9 mouse cellular contexts compared by ENCODE assay signal in the genomic region with DNA sequence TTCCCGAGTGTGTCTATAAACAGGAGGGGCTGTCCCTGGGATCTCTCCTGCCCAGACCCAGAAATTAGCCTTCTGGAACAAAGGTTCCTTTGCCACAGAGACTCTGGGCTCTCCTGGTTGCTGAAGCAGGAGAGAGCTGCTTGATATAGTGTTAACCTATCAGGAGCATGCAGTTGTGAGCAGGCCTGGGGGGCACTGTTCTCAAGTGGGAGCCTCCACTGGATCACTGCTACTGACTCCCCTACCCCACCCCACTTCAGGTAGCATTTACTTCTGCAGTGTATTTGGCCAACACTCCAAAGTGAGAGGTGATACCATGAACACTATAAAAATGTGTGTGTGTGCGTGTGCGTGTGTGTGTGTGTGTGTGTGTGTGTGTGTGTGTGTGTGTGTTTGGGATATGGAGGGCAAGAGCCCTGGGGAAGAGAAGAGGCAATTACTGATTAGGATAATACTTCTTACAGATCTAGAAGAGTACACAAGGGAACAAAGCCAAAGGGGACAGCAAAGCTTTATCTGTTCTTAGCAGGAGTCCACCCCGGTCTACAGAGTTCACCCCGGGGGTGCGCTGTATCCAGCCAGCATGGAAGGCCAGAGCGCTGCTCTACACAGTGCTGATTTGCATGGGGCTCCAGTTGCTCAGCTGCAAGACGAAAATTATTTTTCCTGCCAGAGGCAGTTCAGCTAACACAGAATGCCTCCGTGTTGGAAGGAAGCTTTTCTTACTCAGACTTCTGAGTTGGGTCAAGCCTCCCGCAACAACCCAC.
DNase-seq lines count a peak whose midpoint lies in the region; ATAC-seq and TF ChIP-seq lines count a peak whose summit lies in the region.
"Had no signal": no experiment of that assay in that cellular context is flagged by ENCODE, and none has a peak within 500 bp of the region (broad histone marks: within the 10 kb centered on the region; RNA-seq: fewer than 3 reads in every experiment).

No protein-coding gene starts in this region.

- no peak overlapping the region for H3K9ac ChIP-seq in lung, embryonic 14.5 days
- no peak overlapping the region for H3K9ac ChIP-seq in liver, embryonic 12.5 days
- H3K9ac ChIP-seq in neural tube, embryonic 15.5 days (replicated peaks), result no peak overlapping the region

- WGBS in lung, embryonic 14.5 days, result 40% methylated on average over 10 of the region's 10 CpGs
- 21% methylated on average over 10 of the region's 10 CpGs for WGBS in forebrain, embryonic 10.5 days
- WGBS in liver, embryonic 12.5 days (ENCODE audit: insufficient replicate concordance), result 31% methylated on average over 10 of the region's 10 CpGs
- 18% methylated on average over 10 of the region's 10 CpGs for WGBS in neural tube, embryonic 15.5 days

- no peaks in the 10 kb centered on the region for H3K36me3 ChIP-seq in lung, embryonic 14.5 days (ENCODE audit: insufficient read depth)
- H3K36me3 ChIP-seq in forebrain, embryonic 10.5 days (replicated peaks), result no peaks in the 10 kb centered on the region
- no peaks in the 10 kb centered on the region for H3K36me3 ChIP-seq in liver, embryonic 12.5 days
- no peaks in the 10 kb centered on the region for H3K36me3 ChIP-seq in neural tube, embryonic 15.5 days

- 0 out of 2 replicates have a peak, but pooled peaks have one; percentile 22 for ATAC-seq in lung, embryonic 14.5 days (ENCODE audit: insufficient read depth)
- ATAC-seq in liver, embryonic 12.5 days, result peak; percentile 75
- peak; percentile 48; the same call in 1 of the 2 replicates for ATAC-seq in neural tube, embryonic 15.5 days (ENCODE audit: low FRiP score)

- peak; percentile 52 for DNase-seq in lung, embryonic 14.5 days
- no peak for DNase-seq in lung, postnatal 14 days
- DNase-seq in forebrain, embryonic 10.5 days (ENCODE audit: extremely low spot score, low spot score), result no peak
- no peak for DNase-seq in cerebellum, adult 9-11 months
- DNase-seq in right cerebral cortex, postnatal 36 days (ENCODE audit: low spot score in 2 of 2), result no peak
- DNase-seq: kidney, postnatal 25 days; lung, postnatal 36 days had no signal

- peaks cover 6% of the 10 kb centered on the region; the same call in 1 of the 2 replicates for H3K4me1 ChIP-seq in lung, embryonic 14.5 days (ENCODE audit: insufficient read depth)
- peaks cover 63% of the 10 kb centered on the region for H3K4me1 ChIP-seq in forebrain, embryonic 10.5 days
- peaks cover 36% of the 10 kb centered on the region for H3K4me1 ChIP-seq in liver, embryonic 12.5 days
- peaks cover 47% of the 10 kb centered on the region for H3K4me1 ChIP-seq in neural tube, embryonic 15.5 days

- no peak overlapping the region for H3K4me2 ChIP-seq in lung, embryonic 14.5 days
- no peak overlapping the region for H3K4me2 ChIP-seq in liver, embryonic 12.5 days
- no peak overlapping the region for H3K4me2 ChIP-seq in neural tube, embryonic 15.5 days

- H3K27ac ChIP-seq in lung, embryonic 14.5 days (ENCODE audit: low read depth), result no peak overlapping the region
- H3K27ac ChIP-seq in forebrain, embryonic 10.5 days, result peak overlapping the region; percentile 75
- H3K27ac ChIP-seq in liver, embryonic 12.5 days, result no peak overlapping the region
- peak overlapping the region; percentile 54 for H3K27ac ChIP-seq in neural tube, embryonic 15.5 days (replicated peaks)

- no peaks in the 10 kb centered on the region for H3K9me3 ChIP-seq in lung, embryonic 14.5 days (ENCODE audit: low read depth, low read length)
- H3K9me3 ChIP-seq in forebrain, embryonic 10.5 days, result no peaks in the 10 kb centered on the region
- no peaks in the 10 kb centered on the region for H3K9me3 ChIP-seq in liver, embryonic 12.5 days (replicated peaks)
- no peaks in the 10 kb centered on the region for H3K9me3 ChIP-seq in neural tube, embryonic 15.5 days (replicated peaks)

- TF ChIP-seq CTCF in lung, embryonic 14.5 days (IDR thresholded peaks at IDR 0.05; ENCODE audit: low read depth), result no peak

- no peaks in the 10 kb centered on the region for H3K27me3 ChIP-seq in lung, embryonic 14.5 days (ENCODE audit: insufficient read depth, low read length)
- H3K27me3 ChIP-seq in forebrain, embryonic 10.5 days (ENCODE audit: poor library complexity, severe bottlenecking), result no peaks in the 10 kb centered on the region
- H3K27me3 ChIP-seq in liver, embryonic 12.5 days (replicated peaks), result no peaks in the 10 kb centered on the region; the same call in 1 of the 2 replicates
- no peaks in the 10 kb centered on the region for H3K27me3 ChIP-seq in neural tube, embryonic 15.5 days (replicated peaks)

- no peak overlapping the region for H3K4me3 ChIP-seq in lung, embryonic 14.5 days (ENCODE audit: low read depth, low read length)
- no peak overlapping the region for H3K4me3 ChIP-seq in forebrain, embryonic 10.5 days
- H3K4me3 ChIP-seq in liver, embryonic 12.5 days, result no peak overlapping the region
- H3K4me3 ChIP-seq in neural tube, embryonic 15.5 days (replicated peaks), result no peak overlapping the region

Comparison
In these comparisons a context has a peak if more than half of its experiments do, and no peak if none do; other contexts are left out.
1. ATAC-seq: peak in every context shown above with its lines; median percentile 75 in liver, embryonic 12.5 days; 48 in neural tube, embryonic 15.5 days; 22 in lung, embryonic 14.5 days.
2. H3K27ac ChIP-seq: peak in forebrain, embryonic 10.5 days (single experiment) and neural tube, embryonic 15.5 days (single experiment); none in lung, embryonic 14.5 days (single experiment) and liver, embryonic 12.5 days (single experiment).